Mouse (Mus musculus) urinary bladder, adult 18-20 months (tissue): ENCODE measurements around the gene Kxd1.

Experiments used
- DNase-seq, 2 experiments: peaks; one replicate each; pipeline ENCODE4 v3.0.0; 2022; ENCODE audit warnings: low spot score in 2 of 2, mixed read lengths in 2 of 2

Gene Kxd1

DNA sequence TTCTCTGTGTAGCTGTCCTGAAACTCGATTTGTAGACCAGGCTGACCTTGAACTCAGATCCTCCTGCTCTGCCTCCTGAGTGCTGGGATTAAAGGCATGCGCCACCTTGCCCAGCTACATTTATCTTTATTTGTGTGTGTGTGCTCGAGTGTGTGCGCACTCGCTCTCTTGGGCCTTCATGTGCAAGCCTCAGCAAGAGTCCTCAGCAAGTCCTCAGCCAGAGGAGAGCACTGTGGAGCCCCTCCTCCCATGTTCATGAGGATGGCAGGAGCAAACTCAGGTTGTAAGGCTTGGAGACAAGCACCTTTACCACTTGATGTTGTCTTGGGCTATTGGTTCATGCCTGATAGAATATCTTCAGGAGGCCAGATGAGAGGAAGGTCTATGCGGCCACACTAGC lies 20.0 kb upstream of the Kxd1 start:
- DNase-seq: no peak

DNA sequence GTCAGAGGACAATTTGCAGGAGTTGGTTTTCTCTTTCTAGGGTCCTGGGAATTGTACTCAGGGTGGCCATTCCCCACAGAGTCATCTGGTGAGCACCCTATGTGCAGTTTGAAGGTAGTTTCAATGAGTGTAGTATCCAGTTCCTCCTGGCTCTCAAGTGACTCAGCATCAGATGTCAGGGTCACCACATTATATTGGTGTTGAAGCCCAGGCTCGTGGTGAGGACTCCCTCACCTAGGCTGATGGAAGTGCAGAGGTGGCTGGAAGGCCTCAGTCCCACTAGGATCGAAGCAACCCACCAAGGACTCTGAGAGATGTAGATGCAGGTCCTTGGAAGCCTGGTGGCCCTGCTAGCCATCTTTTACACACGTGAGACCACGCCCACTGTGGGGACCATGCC lies 18.7 kb upstream of the Kxd1 start:
- DNase-seq: no peak

DNA sequence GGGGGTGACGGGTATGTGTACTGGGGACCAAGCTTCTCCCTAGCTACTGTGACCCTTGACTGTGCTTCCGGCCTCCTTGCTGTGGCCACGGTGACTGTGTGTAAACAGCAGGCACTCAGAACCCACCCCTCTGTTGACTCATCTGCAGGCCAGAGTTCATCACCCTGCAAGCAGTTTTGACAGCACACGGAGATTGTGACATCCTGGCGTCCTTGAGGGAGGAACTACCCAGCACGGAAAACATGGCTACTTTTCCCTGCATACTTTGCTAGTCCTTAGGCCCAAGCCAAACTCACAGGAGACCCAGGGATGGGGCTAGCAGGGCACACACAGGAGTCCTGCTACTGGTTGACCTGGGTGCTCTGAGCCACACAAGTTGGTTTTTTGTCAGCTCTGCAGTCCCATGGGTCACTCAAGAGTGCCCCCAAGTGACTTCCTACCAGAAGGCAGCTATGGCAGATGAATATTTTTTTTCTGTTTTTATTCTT lies 16.5 kb upstream of the Kxd1 start:
- peak; percentile 50 to 78 for DNase-seq

DNA sequence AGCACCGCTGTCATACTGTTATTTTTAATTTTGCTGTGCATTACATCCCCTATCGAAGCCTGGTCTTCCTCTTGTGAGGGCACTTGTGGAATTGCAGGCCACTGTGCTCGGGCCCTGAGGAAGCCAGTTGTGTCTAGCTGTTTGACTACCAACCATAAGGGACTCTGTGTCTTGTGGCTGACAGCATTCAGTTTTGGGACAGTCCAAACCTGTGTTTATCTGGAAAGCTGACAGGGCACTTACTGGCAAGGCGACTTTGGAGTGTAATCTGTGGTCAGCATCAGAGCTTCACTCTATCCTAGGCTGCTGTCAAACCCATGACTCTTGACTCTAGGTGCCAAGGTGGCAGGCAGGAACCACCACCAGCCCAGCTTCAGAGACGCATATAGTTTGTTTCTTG lies 13.3 kb upstream of the Kxd1 start:
- DNase-seq: no peak

DNA sequence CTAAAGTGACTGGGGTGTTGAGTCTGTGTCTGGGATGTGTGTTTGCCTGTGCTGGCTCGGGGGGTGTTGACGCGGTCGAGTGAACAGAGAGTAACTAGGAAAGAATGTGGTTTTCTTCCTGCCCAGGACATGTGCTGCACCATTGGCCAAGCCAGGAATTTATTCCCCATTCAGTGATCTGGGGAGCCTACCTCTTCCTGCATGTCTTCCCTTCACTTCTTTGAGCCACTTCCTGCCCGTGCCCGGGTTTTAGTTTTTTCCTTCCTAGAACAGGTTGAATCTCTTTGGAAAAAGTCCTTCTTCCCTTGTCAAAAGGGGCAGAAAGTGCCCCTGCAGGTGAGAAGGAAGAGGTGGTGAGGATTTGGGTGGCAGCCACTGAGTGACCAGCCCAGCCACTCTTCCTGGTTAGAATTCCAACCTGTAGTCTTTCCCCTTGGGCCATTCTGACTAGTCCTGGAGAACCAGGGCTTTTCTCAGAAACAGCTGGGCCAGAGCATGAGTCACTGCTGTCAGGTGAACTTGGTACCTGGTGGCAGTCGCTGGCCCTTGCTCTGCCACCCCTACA lies 12.8 kb upstream of the Kxd1 start:
- DNase-seq: no peak

DNA sequence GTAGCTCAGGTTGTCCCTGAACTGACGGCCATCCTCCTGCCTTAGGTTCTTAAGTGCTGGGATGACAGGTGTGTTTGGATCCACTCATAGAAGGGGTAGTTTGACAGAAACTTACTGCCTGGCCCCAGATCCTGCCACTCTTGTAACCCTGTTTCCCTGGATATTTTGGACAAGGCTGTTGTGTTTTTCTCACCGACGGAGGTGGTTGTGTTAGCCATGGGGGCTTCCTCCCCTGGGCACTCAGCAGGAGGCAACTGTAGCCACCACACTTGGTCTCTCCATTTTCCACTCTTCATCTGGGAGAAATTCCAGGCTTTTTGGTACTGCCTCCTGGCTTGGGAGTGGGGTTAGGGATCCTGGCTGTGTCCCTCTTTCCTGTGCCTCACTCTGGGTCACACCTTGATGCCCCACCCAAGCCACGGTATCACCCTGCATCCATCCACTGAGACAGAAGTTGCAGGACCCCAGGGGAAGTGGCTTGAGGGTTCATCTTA lies 12.3 kb upstream of the Kxd1 start:
- DNase-seq: peak in 1 of 2 experiments; percentile 32

DNA sequence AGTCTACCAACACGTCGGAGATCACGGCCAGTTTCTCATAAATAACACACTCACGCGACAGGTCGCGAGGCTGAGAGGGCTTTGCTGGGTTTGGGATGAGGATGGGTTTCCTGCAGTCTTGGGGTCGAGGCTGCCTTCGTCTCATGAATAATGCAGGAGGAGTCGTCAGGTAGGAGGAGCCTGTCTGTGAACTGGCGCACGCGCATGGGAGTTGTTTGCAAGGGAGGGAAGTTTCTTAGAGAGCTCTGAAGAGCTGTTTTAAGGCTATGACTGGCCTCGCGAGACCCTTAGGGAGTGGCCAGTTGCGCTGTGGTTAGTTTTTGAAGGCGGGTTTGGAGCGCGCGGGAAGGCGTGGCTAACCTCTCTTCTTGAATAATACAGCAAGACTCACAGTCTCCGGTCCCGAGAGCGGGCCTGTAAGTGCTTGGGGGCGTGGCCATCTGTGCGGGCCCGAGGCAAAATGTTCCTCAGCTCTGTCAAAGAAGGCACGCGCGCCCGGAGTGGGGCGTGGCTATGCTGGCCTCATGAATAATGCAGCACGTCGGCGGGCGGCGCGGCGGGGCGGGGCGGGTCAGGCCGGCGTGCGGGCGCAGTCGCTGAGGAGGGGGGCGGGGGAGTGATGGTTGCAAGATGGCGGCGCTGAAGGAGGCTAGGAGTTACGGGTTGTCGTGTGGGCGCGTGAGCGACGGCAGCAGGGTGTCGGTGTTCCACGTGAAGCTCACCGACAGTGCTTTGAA lies 11.5 kb upstream of the Kxd1 start, which contains the start of gene Ell:
Gene Ell, plus strand, starts transcription at position 381 of the 737 bp plus-strand sequence.
- DNase-seq: peak; percentile 99

DNA sequence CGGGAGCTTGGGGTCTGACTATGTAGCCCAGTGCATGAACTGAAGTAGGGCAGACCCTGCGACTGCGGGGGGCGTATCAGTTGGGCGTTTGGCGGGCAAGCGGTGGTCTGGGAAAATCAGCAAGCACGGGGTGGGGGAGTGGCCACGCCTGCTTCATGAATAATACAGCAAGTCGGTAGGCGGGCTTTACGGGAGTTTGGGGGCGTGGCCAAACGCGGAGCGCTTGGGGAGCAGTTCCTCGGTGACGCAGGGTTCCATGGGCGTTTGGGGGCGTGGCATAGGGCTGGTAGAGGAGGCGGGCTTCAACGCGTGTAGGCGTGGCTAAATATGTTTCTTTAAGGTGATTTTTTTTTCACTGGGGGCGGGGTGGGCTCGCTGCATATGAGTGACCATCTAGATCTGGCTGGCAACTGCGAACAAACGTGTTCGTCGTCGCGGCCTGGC lies 10.9 kb upstream of the Kxd1 start:
- peak; percentile 98 for DNase-seq

DNA sequence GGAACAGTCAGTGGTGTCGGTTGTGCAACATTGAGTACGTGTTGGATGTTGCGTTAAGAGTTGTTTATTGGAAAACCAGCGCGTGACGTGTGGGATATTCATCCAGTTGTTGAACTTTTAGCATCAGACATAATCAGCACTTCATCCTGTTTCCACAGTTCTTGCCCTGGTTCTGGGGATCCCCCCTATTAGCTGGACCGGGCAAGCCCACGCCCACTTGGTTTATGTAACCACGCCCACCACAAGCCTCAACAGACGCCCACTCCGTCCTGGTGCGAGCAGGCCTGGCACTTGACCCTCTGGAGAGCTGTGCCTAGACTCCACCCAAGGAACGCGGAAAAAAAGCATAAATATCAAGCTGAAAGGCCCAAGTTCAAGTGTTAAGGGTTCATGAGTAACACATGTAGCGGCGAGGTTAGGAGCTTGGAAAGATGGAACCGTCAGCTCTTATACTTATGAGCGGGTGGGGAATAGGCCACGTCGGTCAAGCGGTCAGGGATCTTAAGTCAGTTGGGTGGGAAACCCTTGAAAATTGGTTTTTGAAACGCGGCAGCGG lies 10.3 kb upstream of the Kxd1 start:
- DNase-seq: peak; percentile 53 to 70

DNA sequence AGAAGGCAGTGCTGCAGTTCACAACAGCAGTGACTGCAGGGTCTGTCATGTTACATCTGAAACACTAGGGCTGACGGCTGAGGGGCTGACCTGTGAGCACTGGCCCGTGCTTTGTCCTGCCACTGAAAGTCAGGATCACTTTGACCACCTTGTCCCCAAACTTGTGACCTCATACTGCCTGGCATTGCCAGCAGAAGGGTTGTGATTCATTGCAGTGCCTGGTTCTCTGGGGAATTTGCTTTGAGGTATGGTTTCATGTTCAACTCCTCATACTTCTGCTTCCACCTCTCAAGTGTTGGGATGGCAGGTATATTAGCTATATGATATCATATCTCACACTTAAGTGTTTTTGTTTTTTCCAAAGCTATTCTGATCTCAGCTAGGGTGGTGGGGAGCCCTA lies 7.9 kb upstream of the Kxd1 start:
- no peak for DNase-seq

DNA sequence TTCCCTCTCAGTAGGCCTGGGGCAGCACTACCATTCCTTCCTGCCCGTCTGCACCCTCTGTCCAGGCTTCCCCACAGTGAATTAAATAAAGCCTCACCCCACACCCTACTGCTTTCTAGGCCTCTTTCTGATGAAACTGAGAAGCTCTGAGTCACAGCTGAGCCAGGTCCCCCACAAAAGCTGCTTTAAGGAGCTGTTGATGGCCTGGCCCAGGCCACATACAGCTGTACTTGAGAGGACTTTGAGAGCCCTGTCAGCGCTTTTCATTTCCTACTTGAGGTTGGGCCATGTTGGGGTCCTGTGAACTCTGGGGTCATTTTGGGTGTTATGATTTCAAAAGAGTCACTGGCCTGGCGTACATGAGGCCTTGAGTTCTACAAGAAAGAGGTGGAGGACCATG lies 7.5 kb upstream of the Kxd1 start:
- no peak for DNase-seq

DNA sequence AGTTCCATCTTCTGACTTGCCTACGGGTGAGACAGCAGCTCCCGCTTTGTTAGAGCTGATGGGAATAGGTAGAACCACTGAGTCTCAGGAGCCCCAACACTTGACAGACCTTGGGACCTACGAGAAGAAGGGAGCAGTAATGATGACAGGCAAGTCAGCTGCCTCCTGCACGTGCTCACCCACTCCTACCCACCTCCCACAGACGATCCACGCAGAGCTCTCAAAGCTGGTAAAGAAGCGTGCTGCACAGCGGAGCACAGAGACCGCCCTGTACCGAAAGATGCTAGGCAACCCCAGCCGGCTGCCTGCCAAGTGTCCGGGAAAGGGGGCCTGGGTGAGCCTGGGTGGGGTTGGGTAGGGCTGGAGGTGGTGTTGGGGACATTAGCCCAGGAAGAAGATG lies 6.5 kb upstream of the Kxd1 start:
- no peak for DNase-seq

DNA sequence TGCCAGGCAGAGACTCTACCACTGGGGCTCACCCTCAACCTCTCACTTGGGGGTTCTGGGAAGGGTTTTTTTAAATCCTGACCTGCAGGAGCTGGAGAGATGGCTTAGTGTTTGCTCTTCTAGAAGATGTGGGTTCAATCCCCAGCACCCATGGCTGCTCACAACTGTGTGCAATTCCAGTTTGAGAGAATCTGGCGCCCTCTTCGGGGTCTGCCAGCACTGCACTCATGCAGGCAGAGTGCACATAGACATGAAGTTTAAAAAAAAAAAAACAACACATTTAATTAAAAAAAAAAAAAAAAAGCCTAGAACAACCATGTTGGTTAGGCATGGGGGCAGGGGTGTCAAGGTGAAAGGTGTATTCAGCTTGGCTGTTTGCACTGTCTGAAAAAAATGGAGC lies 2.6 kb upstream of the Kxd1 start:
- DNase-seq: no peak

DNA sequence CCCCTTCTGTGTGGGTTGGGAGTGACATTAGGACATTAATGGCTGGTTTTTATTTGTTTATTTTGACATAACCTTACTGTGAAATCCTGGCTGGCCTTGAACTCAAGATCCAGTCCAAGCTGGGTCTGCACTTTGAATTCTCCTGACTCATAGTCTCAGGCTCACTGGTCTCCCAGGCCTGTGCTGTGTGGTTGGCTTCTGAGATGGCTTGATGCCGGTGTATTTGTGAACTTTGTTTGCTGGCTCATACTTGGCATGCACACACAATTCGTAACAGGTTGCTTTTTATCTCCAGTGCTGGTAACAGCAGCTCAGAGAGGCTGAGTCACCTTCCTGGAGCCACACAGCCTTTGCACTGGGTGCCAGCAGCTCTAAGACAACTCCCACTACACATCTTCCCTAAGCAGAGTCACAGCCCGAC lies 2.0 kb upstream of the Kxd1 start:
- DNase-seq: no peak

DNA sequence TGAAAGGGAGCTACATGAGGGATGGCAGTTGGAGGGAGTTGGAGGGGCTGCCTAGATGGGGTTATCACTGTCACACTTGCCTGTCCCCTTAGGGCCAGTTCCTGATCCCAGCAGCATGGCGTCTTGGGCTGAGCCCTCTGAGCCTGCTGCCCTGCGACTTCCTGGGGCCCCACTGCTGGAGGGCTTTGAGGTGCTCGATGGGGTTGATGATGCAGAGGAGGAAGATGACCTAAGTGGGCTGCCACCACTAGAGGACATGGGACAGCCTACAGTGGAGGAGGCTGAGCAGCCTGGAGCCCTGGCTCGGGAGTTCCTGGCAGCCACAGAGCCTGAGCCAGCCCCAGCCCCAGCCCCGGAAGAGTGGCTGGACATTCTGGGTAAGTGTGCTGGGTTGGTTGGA lies 1.5 kb upstream of the Kxd1 start:
- no peak for DNase-seq

DNA sequence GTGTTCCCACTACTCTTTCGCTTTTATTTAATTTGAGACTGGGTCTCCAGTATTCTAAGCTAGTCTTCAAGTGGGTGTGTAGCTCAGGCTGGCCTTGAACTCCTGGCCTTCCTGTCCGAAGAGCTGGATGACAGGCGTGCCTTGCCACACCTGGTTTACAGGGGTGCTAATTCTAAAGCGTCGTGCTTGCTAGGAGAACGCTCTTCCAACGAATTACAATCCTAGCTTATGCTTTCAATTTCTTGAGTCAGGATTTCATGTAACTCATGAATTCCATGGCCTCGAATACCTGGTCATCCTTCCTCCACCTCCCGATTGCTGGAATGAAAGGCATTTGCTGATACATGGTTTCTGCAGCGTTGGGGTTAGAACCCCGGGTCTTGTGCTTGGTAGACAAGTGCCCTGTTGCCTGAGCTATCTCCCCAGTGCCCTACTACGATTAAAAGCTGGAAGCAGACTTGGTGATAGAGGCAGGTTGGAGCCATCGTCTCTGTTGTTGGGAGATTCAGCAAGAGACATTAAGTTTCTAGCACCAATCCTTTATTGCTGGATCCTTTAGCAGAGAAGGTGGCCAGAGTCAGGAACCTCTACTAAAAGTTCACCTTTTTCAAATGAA lies 534 bp upstream of the Kxd1 start:
- no peak for DNase-seq

DNA sequence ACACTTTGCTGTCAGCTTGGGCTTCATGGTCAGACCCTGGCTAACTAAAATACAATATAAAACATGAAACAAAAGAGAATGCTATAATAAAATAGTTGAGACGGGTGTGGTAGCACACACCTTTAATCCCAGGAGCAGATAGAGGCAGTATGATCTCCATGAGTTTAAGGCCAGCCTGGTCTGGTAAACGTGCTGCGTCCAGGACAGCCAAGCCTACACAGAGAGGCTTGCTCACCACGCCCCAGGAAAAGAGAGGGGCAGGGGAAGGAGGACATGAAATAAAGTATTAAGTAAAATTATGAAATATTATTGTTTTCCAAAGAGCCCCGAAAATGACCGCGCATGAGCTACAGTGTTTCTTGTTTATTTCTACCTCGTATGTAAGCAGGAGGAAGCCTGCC lies 645 bp downstream of the Kxd1 start:
- DNase-seq: no peak

DNA sequence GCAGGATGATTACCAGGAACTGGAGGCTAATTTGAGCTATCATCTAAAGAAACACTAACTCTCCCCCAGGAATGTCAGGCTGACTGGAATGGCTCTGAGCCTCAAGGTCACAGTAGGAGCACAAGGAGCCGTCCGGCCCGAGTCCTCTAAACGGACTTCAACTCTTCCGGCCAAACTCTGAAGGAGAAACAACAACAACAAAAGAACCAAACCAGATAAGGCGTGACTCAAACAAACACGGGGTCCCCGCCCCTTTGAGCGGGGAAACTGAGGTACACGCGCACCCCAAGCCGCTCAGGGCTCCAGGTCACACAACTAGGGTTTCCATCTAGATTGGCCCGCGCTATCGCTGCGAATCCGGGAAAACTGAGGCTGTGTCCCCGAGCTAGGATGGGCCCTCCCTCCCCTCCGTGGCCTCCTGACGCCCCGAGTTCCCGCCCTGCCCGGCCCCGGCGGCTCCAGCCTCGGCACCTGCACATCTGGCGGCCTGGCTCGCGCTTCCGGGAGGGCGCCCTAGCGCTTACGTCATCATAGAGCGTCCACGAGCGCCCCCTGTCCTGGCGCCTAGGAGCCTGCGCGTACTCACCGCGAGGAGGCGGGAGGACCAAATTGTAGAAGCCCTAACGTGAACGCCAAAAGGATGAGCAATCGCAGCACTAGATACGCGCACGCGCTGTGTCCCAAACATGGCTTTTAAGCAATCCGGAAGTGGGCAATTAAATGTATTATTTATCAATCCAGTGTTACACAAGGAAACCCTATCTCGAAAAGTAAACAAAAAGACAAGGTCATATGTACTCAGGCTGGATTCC lies 5.0 kb downstream of the Kxd1 start:
- DNase-seq: peak; percentile 91 to 95

DNA sequence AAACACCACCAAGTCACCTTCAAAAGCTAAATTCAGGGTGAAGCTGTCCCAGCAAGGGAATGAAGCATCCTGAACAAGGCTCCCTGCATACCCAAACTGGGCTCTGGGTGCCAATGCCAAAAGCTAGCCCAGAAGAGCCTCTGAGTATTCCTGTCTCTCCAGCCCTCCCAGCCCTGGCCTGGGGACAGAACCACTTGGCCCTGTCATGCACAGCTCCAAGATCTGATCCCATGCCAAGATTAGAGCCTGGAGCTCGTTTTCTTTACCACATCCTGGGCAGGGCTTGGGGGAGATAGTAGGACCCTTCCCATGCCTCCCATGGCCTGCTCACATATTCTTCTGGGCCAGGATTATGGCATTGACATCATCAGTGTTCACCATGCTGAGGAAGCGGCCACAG lies 8.2 kb downstream of the Kxd1 start:
- no peak for DNase-seq

DNA sequence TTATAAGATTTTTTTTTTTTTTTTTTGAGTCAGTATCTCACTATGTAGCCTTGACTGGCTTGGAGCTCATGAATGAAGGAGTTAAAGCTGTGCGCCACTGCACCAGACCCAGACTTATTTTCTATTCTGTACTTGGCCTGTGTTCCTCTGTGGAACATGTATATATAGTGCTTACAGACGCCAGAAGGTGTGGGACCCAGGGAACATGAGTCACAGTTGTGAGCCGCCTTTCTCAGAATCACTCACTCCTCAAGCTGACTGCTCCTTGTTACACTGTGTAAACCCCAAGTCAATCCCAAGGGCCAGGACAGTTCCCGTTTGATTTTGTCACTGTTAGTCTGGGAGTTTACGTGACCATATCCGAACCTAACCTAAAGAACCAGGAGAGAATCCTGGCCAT lies 8.7 kb downstream of the Kxd1 start:
- no peak for DNase-seq

DNA sequence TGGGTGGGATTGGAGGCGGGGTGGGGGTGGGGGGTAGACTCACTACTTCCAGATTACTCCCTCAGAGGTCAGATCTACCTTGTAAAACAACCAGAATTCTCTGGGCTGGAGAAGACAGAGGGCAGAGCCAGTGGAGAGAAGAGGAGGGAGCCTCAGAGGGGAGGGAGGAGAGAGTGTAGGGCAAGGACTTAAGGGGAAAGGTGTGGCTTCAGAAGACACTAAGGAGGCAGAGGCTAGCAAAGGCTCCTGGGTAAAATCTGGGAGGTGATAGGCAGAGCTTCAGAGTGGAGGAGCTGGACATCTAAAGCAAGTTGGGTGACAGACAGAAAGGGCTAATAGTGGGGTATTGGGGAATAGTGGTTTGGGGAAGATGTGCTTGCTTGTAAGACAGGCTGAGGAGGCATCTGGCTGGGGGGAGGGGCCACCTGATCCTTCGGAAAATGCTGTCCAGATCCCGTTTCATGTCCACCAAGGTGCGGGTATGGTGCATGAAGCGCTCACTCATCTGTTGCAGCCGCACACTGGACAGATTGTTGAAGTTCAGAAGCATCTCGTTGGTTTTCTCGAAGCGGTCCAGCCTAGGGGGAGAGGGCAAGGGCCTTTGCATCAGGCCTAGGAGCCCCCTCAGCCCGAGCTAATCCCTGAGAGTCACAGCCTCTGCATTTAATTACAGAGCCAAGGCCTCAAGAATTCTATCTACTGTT lies 9.7 kb downstream of the Kxd1 start:
- DNase-seq: no peak
